Mouse (Mus musculus): ENCODE results near the gene Pola2.

Gene Pola2

GRCm38 (mm10) chr19:5937836-5938406, 26.1 kb downstream of the Pola2 start:
- no peak for DNase-seq (ENCODE audit: low read depth, low spot score)

DNA sequence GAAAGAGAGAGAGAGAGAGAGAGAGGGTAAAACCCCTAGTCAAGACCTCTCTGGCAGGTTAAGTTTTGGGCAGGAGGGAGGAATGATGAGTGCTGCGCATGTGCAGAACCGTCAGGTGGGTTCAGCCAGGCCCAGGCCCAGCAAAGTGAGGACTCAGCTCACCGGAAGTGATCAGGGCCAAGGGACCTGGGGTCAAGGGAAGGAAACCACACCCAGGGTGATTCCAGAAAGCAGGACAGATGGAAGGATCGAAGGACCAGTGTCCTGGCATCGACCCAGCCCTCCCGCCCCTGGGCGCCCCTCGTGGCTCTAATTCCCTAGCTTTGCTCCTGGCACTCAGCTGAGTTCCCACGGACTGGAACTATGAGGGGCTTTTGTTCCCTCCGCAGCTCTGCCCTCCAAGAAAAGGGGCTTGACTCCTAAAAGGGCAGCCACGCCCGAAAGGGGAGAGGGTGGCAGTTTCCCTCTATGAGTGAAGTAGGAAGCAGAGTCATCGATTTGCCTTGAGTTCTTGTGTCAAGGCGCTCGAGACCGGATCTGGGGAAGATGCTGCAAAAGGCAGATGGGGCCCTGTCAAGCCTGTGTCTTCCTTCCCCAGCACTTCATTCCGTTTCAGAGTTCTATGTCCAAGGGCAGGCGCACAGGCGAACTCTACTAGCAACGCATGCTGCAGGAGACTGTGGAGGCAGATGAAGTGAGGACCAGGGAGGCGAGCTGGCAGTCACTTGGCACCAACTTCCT, 26.7 kb downstream of the Pola2 start:
- no peak for DNase-seq (ENCODE audit: low read depth, low spot score)

GRCm38 (mm10) chr19:5935691-5936090, 28.3 kb downstream of the Pola2 start:
- DNase-seq (ENCODE audit: low read depth, low spot score) = no peak

- no peak for DNase-seq (ENCODE audit: low read depth, low spot score)
These were observed 28.7 kb downstream of the Pola2 start for GRCm38 (mm10) chr19:5935266-5935665.

- DNase-seq (ENCODE audit: low read depth, low spot score) = no peak
These were observed 34.1 kb downstream of the Pola2 start for GRCm38 (mm10) chr19:5929634-5930596.

- DNase-seq (ENCODE audit: low read depth, low spot score) = no peak
These were observed 35.5 kb downstream of the Pola2 start for GRCm38 (mm10) chr19:5928546-5928945.

DNA sequence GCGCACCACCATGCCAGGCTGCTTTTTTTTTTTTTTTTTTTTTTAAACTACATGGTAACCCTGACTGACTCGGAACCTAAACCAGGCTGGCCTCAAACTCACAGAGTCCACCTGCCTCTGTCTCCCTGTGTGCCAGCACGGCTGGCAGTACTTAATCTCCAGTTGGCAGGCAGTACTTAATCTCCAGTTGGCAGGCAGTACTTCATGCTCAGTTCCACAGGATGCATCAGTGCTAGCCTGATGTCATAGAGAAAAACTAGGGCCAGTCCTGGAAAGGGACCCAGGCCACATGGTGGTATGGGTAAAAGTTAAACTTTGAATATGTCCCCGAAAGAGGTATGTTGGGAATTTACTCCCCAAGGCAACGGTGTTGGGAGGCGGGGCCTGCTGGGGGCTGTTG, 35.9 kb downstream of the Pola2 start:
- no peak for DNase-seq (ENCODE audit: low read depth, low spot score)

- DNase-seq (ENCODE audit: low read depth, low spot score) = no peak
These were observed 36.5 kb downstream of the Pola2 start for GRCm38 (mm10) chr19:5927532-5927931.

DNA sequence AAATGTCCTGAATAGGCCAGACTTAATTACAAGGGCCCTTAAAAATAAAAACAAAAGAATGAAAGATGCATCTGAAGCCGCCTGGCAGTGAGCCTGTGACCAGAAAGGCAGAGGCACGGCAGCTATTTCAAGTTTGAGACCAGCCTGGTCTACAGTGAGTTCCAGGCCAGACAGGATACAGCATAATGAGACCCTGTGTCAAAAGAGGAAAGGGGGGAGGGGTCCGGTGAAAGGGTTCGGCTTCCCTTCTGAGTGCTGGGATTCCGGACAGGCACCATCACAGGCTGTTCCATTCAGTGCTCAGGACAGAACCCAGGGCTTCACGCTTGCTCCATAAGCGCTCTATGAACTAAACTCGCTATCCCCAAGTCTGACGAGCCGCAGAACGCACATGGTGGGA, 37.0 kb downstream of the Pola2 start:
- no peak for DNase-seq (ENCODE audit: low read depth, low spot score)

- no peak for DNase-seq (ENCODE audit: low read depth, low spot score)
These were observed 38.6 kb downstream of the Pola2 start for GRCm38 (mm10) chr19:5925311-5925855.

DNA sequence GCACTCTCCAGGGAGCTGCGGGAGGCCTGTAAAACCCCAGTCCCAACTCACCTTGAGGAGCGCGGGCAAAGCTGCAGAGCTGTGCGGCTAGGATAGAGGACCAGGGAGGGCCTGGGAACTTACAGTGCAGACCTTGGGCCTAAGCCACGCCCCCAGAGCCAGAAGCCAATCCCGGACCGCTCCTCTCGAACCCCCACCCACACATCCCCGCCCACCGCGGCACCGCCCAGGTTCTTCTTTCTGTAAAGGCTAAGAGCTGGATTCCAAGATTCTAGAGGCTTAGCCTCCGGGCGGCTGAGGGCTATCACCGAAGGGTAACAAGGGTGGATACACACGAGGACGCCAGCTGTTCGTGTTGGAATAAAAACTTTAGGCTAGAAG, 39.3 kb downstream of the Pola2 start, which contains the start of gene Cdc42ep2:
Gene Cdc42ep2, minus strand, starts transcription at position 104 of the 381 bp plus-strand sequence.
- DNase-seq (ENCODE audit: low read depth, low spot score) = peak; percentile 98

DNA sequence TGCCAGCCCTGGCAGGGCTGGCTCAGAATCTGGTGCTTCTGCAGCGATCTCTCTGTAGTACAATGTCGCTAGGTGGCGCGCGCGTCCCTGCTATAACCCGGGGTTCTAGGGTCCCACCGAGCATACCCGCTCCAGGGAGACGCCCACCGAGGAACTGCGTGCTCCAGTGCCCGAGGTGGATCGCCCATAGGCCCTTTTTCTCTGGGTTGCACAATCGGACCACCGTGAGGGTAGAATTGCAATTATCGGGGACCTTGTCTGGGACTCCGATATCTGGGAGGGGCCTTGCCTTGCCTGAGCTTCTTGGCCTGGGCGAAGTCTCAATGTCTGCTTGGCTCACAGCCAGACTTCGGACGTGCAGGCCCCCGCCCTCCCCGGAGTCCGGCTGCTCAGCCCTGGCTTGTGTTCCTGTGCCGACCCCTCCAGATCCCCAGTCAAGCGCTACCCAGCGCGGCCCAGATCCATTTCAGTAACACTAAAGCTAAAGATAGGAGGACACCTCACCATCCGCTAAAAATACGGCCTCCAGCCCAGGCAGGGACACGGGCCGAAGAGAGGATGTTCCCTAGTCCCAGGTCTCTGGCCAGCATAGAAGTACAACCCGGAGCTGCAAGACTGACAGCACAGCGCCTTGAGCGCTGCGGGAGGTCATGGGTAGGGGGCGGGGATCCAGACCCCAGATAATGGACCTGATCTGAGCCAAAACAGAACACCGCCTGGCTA, 39.9 kb downstream of the Pola2 start:
- peak; percentile 92 for DNase-seq (ENCODE audit: low read depth, low spot score)

- DNase-seq (ENCODE audit: low read depth, low spot score) = no peak
These were observed 41.0 kb downstream of the Pola2 start for GRCm38 (mm10) chr19:5922963-5923362.

DNA sequence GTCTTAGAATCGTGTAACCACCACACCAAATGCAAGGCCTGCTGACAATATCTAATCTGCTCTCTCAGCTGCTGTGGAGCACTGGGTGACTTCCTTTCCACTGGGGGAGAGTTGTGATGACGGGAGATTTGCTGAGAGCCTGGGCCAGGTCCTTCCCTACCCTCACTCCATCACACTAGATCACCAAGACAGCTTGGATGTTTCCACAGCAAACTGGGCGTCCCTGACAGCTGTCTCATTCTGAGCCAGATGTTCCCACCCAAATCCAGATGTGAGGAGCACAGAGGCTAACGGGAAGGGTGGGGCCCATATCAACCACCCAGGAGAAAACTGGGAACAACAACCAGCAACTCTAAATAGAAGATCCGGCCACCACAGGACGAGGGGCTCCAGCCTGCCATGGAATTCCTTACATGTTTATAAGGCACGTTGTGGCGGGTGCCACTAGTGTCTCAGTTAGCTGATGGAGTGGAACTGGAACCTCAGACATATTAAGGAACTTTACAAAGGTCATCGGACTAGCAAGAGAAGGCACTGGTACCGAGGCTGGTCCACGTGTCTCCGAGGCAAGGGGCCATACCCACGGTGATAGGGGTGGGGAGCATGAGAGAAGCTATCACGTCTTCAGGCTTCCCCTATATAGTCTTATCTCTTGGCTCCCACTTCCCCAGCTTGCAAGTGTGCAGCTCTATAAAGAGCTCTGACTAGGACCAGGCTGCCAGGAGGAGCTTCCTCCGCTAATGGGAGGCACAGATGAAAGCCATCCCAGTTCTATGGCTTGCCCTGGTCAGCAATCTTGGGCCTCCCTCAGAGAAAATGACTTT, 41.7 kb downstream of the Pola2 start:
- DNase-seq (ENCODE audit: low read depth, low spot score) = no peak

- DNase-seq (ENCODE audit: low read depth, low spot score) = peak; percentile 71
These were observed 42.3 kb downstream of the Pola2 start for GRCm38 (mm10) chr19:5921715-5922114.

DNA sequence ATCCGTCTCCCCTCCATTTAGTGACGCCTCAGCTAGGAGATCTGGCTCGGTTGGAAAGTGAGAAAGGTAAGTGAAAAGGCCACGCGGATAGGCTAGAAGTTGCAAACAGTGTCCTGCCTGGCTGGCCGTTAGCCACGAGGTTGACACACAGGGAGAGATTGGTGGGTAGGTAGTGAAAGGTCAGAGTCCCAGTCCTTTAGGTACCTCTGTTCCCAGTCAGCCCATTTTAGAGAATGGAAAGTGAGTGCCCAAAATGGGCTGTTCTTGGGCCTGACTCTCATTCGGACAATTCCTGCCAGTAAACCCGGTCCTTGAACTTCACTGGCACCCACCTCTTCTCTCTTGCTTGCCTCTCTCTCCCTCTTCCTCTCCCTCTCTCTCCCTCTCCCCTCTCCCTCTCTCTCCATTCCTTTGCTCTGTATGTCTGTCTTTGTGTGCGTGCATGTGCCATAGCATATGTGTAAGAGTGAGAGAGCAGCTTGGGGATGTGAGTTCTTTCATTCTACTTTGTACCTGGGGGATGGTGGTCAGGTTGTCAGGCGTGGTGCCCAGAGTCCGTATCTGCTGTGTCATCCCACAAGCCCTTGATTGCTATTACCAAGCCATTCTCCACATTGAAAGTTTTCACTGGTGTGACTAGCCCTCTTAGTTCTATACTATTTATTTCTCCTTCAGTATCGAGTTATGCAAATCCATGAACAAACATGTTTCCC, 50.8 kb downstream of the Pola2 start, which contains the start of gene Dpf2:
Gene Dpf2, minus strand, starts transcription at position 4 of the 713 bp plus-strand sequence.
- DNase-seq (ENCODE audit: low read depth, low spot score) = no peak

DNA sequence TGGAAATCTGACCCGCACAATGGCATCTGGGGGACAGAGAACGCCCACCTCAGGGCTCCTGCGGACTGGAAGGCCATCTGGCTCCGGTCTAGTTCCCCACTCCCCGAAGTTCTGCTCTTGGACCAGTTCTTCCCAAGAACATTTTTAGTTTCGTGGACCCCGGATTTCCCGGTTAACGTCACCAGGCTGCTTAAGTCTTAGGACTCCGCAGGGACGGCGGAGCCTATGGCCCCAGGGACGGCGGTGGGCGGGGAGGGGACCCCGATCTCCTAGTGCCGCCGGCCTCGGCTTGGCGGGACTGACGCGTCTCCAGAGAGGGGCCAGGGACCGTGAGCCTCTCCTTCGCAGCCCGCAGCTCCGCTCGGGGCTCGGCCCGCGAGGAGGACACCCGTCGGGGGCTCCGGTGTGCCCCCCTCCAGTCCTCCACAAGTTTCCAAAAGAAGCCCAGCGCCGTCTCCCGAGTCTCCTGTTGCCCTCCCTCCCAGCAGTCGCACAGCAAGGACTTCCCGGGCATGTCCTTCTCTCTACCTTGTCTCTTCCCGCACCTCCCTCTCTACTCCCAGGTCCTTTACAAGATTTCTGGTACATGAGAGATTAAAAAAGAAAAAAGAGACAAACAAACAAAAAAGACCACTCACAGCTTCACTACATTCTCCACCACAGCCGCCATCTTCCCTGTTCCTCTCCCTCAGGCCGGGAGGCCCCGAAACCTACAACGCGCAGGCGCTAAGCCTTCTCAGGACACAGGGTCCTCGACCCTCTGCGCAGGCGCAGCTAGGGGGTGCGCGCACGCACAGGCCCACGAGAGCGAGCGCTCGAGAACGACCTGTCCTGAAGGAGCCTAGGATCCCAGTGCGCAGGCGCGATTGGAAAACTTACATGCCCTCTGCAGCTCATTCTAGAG, 51.6 kb downstream of the Pola2 start:
- DNase-seq (ENCODE audit: low read depth, low spot score) = peak; percentile 100

- no peak for DNase-seq (ENCODE audit: low read depth, low spot score)
These were observed 52.4 kb downstream of the Pola2 start for GRCm38 (mm10) chr19:5911430-5912102.
